Mouse (Mus musculus): ENCODE data around the gene Rai14.

Gene Rai14

DNA sequence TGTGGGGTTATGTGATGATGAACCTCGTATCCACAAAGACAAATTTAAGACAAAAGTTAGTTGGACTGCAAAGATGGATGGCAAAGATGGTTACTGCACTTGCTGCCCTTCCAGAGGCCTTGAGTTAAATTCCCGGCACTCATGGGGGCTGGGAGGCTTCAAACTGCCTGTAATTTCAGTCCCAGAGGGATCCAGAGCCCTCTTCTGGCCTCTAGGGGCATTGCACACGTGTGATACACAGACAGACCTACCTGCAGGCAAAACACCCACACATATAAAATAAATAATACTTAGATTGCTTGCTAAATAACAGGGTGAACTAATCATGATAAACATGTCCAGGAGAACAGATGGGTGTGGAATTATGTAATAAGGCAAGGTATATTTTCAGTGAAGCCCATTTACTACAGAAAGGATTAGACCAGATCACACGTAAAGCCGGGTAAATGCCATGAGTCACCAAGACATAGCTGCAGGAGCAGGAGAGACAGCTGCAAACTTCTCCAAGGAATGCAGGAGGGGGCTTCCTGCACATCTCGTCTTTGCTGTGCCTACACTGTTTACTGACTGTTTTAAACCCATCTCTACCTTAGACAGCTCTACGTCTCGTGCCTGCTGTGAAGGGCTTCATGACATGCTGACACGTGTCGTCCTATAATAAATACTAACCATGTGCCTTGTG, 5.7 kb downstream of the Rai14 start:
- POLR2A ChIA-PET, result interaction anchor here in 3 of 4 experiments (0.6 to 9.6 kb wide), 20 partner anchors 14 to 223 kb away, joined by 3 to 238 read pairs (median 4); partner anchors contain the start of genes Brix1 (in 1 of the 3) and Rad1 (in 1 of the 3)
- CTCF ChIA-PET, result interaction anchor here in 3 of 4 experiments (0.6 to 1.7 kb wide), 7 partner anchors 14 to 330 kb away, joined by 3 to 7 read pairs (median 4); no protein-coding TSS in a partner anchor

DNA sequence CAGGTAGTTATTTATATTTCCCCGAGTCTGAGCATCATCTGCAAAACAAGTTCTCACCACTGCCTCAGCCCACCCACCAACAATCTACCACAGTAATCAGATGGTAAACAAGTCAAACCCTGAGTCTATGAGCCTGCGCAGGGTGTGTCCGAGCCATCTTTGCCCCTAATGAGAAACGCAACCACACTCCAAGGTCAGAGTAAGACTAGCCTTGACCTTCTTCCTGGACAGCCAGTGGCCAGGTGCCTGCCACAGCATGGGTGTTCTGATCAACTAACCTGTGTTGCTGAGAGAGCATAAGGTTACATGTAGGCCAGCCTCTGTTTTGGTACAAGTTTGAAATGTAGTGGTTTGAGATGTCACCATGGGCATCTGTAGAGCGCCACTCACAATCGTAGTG, 7.3 kb downstream of the Rai14 start:
- POLR2A ChIA-PET, result interaction anchor here in 3 of 4 experiments (1.0 to 9.6 kb wide), 13 partner anchors 9 to 236 kb away, joined by 3 to 238 read pairs (median 4); no protein-coding TSS in a partner anchor
- CTCF ChIA-PET, result interaction anchor here in 2 of 4 experiments (1.4 to 1.7 kb wide), 2 partner anchors 206 kb away, joined by 5 to 7 read pairs; no protein-coding TSS in a partner anchor

DNA sequence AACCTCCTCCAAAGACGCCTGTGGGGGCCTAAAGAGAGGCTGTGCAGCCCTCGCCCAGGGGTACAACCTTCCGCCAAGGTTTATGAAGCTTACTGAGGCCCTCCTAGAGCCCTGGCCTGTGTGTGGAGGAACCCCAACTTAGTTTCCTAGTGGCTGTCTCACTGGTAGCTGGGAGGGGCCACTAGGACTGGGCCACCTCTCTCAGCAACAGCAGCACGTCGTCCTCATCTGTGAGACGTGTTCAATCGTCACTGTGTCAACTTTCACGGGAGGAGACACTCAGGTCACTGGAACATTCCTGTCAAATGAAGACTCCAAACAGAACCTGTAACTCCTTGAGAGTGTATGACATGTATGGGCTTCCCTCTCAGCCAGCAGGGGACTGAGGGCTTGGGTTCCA, 8.0 kb downstream of the Rai14 start:
- ChIA-PET CTCF (no interaction called here), POLR2A (interaction anchor here in 3 of 4 experiments (0.6 to 5.5 kb wide), 12 partner anchors 8 to 58 kb away, joined by 3 to 43 read pairs (median 5); partner anchors contain the start of gene Rai14 (in 3 of the 3))

DNA sequence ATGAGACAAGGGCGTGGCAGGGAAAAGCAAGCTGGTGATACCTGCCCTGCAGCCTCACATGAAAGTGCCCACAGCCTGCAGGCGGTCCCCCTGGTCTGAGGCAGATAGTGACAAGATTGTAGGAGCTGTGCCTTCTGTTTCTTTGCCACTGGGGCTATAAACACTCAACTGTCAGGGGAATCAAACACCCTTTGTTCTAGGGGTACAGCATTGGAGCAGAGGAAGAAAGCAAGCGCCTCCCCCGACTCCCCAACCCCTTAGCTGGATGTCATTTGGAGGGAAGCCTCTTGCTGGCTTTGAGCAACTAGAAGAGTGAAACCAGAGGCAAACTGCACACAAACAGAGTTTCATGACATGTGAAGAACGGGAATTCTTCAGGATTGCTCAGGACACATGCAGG, 8.7 kb downstream of the Rai14 start:
- CTCF ChIA-PET, result no interaction called here
- POLR2A ChIA-PET, result interaction anchor here in 3 of 4 experiments (0.6 to 5.5 kb wide), 15 partner anchors 8 to 69 kb away, joined by 3 to 43 read pairs (median 5); partner anchors contain the start of gene Rai14 (in 3 of the 3)

DNA sequence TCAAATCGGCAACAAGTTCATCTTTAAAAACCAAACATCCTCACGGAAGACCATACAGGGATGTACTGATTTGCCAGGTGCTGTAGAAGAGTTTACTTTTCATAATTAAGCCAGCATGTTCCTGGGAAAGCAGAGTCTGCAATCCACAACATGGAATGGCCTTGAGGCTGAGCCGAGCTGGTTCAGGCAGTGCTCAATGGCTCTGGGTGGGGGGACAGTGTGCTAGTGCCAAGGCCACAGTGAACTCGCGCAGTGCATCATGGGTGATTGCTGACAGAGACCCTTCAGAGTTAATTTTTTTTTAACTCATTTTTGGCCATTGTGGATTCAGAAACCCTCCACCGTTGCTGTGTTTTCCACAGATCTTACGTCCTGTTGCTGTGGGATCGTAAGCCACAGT, 10.1 kb downstream of the Rai14 start:
- POLR2A ChIA-PET, result interaction anchor here (0.5 to 5.5 kb wide), 21 partner anchors 10 to 666 kb away, joined by 3 to 43 read pairs (median 5); partner anchors contain the start of gene Rai14 (in 4 of the 4)

DNA sequence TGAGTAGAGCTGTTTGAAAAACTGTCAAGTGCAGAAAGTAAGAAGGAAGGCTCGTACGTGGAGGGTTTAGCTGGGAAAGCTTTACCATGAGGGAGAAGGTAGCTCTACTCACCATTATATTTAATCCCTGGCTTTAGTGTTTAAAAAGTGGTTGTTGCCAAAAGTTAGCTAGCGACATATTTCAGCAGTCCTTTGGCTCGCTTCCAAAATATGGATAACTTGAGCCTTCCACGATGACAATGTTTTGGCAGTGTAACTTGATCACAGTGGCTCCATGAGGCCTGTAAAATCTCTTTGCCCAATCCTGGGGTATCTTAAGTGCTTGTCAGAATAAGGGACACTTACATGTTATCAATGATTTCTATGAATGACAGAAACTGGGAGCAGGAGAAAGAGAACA, 12.9 kb downstream of the Rai14 start:
- CTCF ChIA-PET, result interaction anchor here in 1 of 4 experiments (1.3 kb wide), 1 partner anchor 15 kb away, joined by 3 read pairs; no protein-coding TSS in a partner anchor
- POLR2A ChIA-PET, result interaction anchor here in 3 of 4 experiments (0.6 to 5.5 kb wide), 22 partner anchors 8 to 122 kb away, joined by 3 to 43 read pairs (median 4); partner anchors contain the start of gene Rai14 (in 2 of the 3)

More for the DNA sequence above, 10.1 kb downstream of the Rai14 start:
- CTCF ChIA-PET, result interaction anchor here in 2 of 4 experiments (0.5 to 1.6 kb wide), 2 partner anchors 86 to 167 kb away, joined by 4 to 7 read pairs; no protein-coding TSS in a partner anchor

DNA sequence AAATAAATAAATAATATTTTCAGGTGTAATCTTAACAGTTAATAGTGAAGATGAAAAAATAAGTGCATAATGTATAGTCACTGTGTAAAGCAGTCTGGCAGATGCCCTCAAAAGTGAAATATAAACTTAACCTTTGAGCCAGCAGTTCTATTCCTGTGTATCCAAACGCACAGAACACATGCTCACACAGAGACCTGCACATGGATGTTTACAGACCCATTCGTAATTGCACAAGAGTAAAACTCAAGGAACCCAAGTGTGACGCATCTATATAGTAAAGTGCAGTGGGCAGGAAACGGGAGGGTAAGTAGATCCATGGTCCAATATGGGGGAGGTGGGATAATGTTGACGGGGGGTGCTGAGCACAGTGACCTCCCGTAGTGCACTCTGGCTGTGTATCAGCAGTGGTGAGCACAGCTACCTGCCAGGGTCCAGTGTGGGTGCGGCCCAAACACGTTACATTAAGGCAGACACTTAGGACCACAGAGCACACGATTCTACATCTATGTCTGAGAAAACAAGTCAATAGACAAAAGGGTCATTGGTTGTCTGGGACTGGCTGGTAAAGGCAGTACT, 13.4 kb downstream of the Rai14 start:
- CTCF ChIA-PET, result interaction anchor here in 1 of 4 experiments (1.3 kb wide), 1 partner anchor 15 kb away, joined by 3 read pairs; no protein-coding TSS in a partner anchor
- POLR2A ChIA-PET, result interaction anchor here in 3 of 4 experiments (0.6 to 5.5 kb wide), 10 partner anchors 8 to 123 kb away, joined by 3 to 36 read pairs (median 5); partner anchors contain the start of gene Rai14 (in 1 of the 3)

DNA sequence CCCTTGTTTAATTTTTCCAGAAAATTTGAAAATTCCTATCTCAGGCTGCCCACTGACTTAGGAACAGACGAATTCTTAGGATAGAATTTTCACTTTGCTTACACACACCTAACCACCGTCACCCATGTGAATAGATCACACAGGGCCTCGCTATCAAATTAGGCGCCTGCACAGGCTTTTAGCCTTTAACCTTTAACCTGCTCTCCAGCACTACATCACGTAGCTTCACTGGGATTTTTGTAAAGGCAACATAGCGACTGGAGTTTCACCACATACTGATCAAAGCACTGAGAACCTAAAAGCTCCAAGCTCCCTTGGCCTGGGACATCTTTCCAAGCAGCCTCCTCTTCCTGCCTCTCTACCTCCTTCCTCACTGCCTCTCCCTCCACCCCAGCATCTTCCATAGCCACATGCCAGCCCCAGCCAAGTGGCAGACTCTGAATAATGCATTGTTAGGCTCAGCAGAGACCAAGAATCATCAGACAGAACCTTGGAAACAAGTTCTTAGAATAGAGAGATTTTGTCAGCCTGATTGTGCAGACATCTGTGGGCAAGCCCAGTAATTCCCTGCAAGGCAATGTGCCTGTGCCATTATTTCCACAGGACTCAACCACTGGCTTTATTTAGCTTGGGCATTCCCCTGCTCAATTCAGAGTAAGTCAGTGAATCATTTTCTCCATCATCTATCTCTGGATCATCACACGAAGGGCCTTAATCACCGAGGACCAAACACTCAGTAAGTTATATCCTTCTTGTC, 17.8 kb downstream of the Rai14 start:
- POLR2A ChIA-PET, result interaction anchor here in 3 of 4 experiments (1.0 to 5.3 kb wide), 12 partner anchors 9 to 211 kb away, joined by 3 to 32 read pairs (median 4); partner anchors contain the start of genes Rai14 (in 2 of the 3) and Brix1 (in 1 of the 3)

DNA sequence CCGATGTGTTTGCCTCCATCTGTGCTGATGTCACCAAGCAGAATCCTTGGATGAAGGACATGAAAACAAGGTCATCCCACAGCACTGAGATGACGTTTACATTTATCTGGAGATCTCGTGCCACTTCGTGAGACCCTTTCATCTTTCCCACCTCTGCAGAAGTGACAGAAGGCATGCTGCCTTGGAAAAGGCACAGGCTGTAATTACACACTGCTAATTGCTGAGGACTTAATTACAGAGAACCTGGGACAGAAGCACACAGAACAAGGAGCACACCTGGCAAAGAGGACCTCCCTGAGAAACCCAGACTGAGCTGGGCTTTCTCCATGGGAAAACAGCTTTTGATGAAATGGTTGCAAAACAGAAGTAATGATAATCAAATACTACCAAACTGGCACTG, 21.8 kb downstream of the Rai14 start:
- POLR2A ChIA-PET, result interaction anchor here in 3 of 4 experiments (0.6 to 5.3 kb wide), 13 partner anchors 10 to 290 kb away, joined by 3 to 32 read pairs (median 5); partner anchors contain the start of genes Rai14 (in 2 of the 3), Amacr (in 1 of the 3), Brix1 (in 1 of the 3) and Rad1 (in 1 of the 3)
- CTCF ChIA-PET, result interaction anchor here in 1 of 4 experiments (0.8 kb wide), 1 partner anchor 63 kb away, joined by 3 read pairs; no protein-coding TSS in a partner anchor

More for the DNA sequence above, 17.8 kb downstream of the Rai14 start:
- CTCF ChIA-PET, result interaction anchor here in 1 of 4 experiments (1.0 to 1.1 kb wide), 2 partner anchors 17 to 113 kb away, joined by 3 read pairs; no protein-coding TSS in a partner anchor

DNA sequence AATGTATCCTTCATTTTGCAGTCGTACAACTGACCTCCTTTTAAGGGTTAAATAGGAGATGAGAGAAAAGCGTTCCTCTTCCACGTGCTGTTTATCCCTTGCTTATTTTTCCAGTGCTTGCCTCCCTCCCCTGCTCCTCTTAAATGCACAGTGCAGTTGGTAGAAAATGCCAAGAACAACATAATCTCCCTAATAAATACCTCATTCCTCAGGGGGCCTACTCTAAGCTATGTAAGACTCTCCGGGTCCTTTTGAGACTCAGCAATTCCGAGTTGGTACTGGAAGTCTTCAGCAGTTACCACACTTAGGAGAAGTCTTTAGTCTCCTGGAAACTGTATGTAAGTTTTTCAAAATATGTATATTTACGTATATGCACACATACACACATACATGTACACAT, 22.9 kb downstream of the Rai14 start:
- ChIA-PET POLR2A (interaction anchor here in 3 of 4 experiments (0.6 to 8.2 kb wide), 40 partner anchors 8 to 1551 kb away, joined by 3 to 149 read pairs (median 4); partner anchors contain the start of genes Rai14 (in 3 of the 3), Dnajc21 (in 2 of the 3) and Lmbrd2 (in 1 of the 3)), CTCF (no interaction called here)

DNA sequence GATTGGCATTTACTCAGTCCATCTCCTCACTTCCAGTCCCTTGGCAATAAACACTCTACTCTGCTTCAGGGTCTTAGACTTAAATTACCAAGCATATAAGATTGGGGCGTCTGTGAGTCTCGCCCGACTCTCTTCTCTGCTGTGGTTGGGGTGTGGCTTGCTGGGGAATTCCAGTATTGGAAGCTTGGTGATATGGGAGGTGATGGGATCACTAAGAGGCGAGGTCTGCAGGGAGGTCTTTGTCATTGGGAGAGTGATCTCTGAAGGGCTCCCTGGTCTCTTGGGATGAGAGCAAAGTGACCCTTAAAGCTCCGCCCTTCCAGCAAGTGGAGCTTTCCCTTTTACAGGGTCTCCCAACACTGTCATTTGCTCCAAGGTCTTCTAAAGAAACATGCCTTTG, 23.5 kb downstream of the Rai14 start:
- ChIA-PET POLR2A (interaction anchor here in 3 of 4 experiments (0.6 to 8.2 kb wide), 40 partner anchors 9 to 1551 kb away, joined by 3 to 149 read pairs (median 4); partner anchors contain the start of genes Rai14 (in 3 of the 3), Dnajc21 (in 2 of the 3) and Lmbrd2 (in 1 of the 3)), CTCF (no interaction called here)

DNA sequence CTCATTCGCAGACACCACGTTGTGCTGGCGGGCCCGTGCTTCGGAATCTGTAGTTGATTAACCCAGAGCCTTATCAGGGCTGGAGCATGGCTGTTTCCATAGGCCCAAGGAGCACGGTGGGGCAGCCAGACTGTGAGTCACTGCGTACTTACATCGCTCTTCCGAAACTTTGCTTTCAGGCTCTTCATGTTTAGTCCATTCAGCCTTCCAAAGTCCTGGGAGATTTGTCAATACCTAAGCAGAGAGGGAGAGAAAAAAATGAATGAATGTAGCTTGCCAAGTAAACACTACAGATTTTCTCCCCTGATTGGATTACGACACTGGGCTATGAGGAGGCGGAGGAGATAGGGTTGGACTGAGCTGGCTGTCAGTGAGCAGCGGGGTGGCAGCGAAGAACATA, 24.2 kb downstream of the Rai14 start:
- ChIA-PET POLR2A (interaction anchor here in 3 of 4 experiments (0.5 to 8.2 kb wide), 23 partner anchors 10 to 1347 kb away, joined by 3 to 149 read pairs (median 7); partner anchors contain the start of gene Rai14 (in 3 of the 3)), CTCF (no interaction called here)

DNA sequence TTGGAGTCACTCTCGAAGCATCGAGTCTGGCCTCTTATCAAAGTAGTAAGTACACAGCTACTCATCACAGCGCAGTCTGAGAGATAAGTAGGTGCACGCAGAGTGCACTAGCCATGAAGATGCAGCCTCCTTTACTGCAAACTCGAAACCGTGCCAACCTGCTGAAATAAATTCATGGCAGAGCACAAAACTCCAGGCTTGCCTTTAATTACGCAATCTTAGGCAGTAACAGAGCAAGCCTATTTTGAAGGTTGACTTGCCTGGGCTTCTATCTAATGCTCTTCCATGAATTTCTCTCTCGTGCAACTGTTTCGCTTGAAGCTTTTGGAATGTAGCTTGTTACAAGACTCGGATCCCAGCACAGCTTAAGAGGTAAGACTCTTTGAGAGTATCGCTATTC, 25.1 kb downstream of the Rai14 start:
- ChIA-PET POLR2A (interaction anchor here in 3 of 4 experiments (0.6 to 8.2 kb wide), 31 partner anchors 9 to 1348 kb away, joined by 3 to 149 read pairs (median 5); partner anchors contain the start of genes Rai14 (in 3 of the 3) and Dnajc21 (in 1 of the 3)), CTCF (interaction anchor here in 1 of 4 experiments (1.0 kb wide), 1 partner anchor 106 kb away, joined by 3 read pairs; no protein-coding TSS in a partner anchor)

DNA sequence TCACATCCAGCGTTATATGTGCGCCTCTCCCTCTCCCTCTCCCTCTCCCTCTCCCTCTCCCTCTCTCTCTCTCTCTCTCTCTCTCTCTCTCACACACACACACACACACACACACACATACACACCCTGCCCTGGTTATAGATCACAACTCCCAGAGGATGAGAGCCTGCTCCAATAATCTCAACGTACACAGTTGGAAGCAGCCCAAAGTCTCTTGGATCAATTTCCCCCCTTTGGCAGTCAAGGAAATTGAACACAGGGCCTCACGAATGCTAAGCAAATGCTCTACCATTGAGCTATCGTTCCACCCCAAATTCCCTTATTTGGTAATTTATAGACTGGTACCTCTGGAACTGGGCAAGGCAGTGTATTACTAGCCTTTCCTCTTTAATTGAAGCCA, 25.7 kb downstream of the Rai14 start:
- ChIA-PET CTCF (interaction anchor here in 1 of 4 experiments (1.0 kb wide), 1 partner anchor 105 kb away, joined by 3 read pairs; no protein-coding TSS in a partner anchor), POLR2A (interaction anchor here in 3 of 4 experiments (0.6 to 8.2 kb wide), 32 partner anchors 8 to 1348 kb away, joined by 3 to 149 read pairs (median 4); partner anchors contain the start of genes Rai14 (in 2 of the 3) and Dnajc21 (in 1 of the 3))

DNA sequence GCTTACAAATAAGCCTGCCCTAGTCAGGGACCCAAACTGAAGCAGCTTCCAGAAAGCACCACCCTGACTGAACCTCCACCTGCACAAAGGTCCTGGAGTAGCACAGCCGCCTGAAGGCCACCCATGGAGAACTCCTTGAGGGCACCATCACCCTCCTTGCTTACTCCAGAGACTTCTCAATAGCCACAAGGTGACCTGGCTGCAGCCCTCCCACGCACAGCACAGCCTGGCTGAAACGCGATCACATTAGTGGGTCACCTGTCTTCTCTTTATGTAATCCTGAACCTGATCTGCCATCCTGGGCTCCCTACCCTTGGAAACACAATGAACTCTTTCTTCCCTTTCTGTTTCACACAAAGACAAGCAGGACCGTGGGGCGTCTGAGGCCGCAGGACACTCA, 27.1 kb downstream of the Rai14 start:
- POLR2A ChIA-PET, result interaction anchor here in 3 of 4 experiments (0.5 to 8.2 kb wide), 47 partner anchors 9 to 1350 kb away, joined by 3 to 149 read pairs (median 8); partner anchors contain the start of genes Rai14 (in 3 of the 3), Amacr (in 1 of the 3) and Dnajc21 (in 1 of the 3)
- CTCF ChIA-PET, result interaction anchor here in 1 of 4 experiments (1.5 kb wide), 1 partner anchor 104 kb away, joined by 3 read pairs; no protein-coding TSS in a partner anchor

DNA sequence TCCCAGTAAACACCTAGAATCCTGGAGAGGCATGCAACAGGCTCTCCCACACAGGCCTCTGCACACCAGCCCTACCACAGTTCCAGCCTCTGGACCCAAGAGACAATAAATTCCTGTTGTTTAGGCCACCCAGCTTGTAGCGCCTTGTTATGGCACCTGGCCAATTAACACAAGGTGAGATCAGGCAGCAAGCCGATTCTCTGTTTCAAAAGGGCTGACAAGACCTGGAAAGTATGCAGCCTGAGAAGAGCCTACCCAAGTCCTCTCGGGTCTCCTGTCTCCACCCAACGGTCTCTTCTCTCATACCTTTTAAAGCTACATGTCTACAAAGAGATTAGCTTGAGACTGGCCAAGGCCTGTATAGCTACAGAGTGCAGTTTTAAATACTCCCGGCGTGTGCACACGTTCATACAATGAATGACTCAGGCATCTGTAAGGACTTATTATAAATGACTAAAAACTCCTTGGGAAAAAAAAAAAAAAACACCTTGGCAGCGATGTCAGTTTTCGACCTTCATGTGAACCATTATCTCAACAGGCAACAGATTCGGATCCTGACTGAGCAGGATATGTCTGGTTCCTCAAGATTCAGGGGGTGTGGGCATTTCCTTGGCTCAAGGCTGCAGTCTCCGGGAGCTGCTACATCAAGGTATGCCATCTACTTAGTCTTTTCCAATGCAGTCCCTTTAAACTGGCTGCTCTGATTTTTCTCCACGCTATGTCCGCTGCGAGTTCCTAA, 28.6 kb downstream of the Rai14 start:
- POLR2A ChIA-PET, result interaction anchor here (0.5 to 8.2 kb wide), 65 partner anchors 8 to 1518 kb away, joined by 3 to 149 read pairs (median 5); partner anchors contain the start of genes Rai14 (in 3 of the 4), Dnajc21 (in 2 of the 4) and Amacr (in 1 of the 4)
- CTCF ChIA-PET, result interaction anchor here in 2 of 4 experiments (1.3 to 1.5 kb wide), 2 partner anchors 16 to 102 kb away, joined by 3 read pairs; no protein-coding TSS in a partner anchor

Measured in embryonic stem cell, embryonic (primary cell).